Mouse (Mus musculus) adrenal gland (tissue): ENCODE results near the gene Parp14.

Experiments
- intact Hi-C: fragments of 180-260 bp; cut with DNase I; formaldehyde crosslinking; loops from one replicate; pipeline ENCODE4 v1.15.1; 2025

The Parp14 gene

GRCm38 (mm10) chr16:35871898-35872297, 554 bp upstream of the Parp14 start:
- intact Hi-C loops: loop anchor here (5.0 kb wide), 1 partner anchor 40 kb away; no protein-coding TSS in a partner anchor

- intact Hi-C loops: loop anchor here (5.0 kb wide), 1 partner anchor 42 kb away; no protein-coding TSS in a partner anchor
These were observed 730 bp downstream of the Parp14 start for GRCm38 (mm10) chr16:35870581-35871047.

DNA sequence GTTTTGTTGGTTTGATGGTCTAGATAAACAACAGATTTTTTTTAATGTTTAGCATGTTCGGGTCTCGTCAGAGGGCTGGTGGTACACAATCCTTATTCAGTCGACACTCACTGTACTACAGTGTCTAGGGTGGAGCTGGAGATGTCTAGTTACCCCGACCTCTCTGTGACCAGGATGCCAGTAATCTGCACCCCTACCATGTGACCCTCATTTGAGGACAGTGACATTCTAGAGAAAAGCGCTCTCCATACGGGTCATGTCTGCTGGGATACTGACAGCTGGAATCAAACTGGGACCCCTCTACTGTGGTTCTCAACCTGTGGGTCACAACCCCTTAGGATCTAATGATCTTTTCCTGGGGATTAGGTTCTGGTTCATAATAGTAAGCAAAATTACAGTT, 1.7 kb downstream of the Parp14 start:
- intact Hi-C loops: loop anchor here (5.0 kb wide), 1 partner anchor 43 kb away; no protein-coding TSS in a partner anchor

GRCm38 (mm10) chr16:35869126-35869525, 2.2 kb downstream of the Parp14 start:
- intact Hi-C loops: no loop called here

DNA sequence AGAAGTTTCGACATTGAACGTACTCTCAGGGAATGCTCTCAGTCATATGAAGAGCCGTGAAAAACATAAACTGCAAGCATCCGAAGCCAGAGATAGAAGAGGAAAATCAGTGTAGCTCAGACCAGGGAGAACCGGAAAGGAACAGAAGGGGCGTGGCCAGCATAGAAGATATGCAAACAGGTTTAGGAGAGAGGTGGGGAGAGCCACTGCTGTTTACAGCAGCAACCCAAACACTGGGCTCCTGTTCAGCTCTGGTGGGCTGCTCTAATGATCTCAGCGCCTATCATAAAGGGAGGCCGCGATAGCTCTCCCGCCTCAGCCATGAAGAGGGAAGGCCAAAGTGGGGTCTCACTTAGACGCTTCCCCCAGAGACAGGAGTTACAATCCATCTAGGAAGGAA, 3.6 kb downstream of the Parp14 start:
- intact Hi-C loops: no loop called here

- intact Hi-C loops: no loop called here
These were observed 9.3 kb downstream of the Parp14 start for GRCm38 (mm10) chr16:35862057-35862456.

DNA sequence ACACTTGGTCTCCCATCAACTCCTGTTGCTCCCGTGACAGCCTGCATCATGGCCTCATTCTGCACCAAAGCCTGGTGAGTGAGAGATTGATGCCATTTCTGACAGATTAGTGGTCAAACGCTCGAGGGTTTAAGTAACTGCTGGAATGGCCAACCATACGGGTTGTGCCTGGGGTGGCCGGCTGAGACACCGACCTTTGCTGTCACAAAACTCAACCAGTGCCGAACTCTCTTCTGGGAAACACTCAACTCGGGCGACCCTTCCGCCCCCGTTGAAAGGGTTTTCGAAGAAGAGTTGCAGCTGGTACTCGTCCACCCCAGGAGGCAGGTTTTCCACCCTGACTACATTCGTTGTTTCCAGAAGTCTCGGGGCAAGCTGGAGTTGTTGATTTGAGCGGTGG, 11.1 kb downstream of the Parp14 start:
- intact Hi-C loops: no loop called here

- intact Hi-C loops: no loop called here
These were observed 14.6 kb downstream of the Parp14 start for GRCm38 (mm10) chr16:35856766-35857165.

- intact Hi-C loops: no loop called here
These were observed 15.5 kb downstream of the Parp14 start for GRCm38 (mm10) chr16:35855846-35856245.

DNA sequence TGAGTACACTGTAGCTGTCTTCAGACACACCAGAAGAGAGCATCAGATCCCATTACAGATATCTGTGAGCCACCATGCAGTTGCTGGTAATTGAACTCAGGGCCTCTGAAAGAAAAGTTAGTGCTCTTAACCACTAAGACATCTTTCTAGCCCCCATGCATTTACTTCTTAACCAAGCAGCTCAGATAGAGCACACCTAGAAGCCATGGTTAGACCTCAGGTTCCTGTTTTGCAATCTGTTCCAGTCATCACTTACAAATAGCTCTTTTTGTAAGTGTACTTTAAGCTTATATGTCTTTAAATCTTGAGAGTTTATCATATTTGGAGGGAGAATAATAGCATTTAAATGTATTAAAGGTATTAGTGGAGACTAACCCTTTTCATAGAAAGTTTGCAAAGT, 24.2 kb downstream of the Parp14 start:
- intact Hi-C loops: no loop called here

DNA sequence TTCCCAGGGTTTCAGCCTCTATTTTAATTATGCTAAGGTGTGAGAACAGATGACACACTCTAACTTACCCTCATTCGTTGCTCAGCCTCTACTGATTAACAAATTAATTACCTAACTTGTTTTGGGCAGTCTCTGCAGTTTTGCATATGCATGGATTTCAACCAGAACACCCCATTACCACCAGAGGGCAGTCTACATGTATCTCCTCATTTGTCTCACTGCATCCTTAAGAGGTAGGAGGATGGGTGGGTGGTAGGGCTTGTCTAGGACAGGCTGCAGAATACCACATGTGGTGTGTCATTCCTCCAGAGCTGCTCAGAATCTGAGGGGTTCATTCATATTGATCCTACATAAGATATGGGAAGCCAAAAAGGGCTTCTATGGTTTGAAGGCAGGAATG, 31.7 kb downstream of the Parp14 start:
- intact Hi-C loops: no loop called here

- intact Hi-C loops: no loop called here
These were observed 36.7 kb downstream of the Parp14 start for GRCm38 (mm10) chr16:35834653-35835052.

- intact Hi-C loops: no loop called here
These were observed 38.4 kb downstream of the Parp14 start for GRCm38 (mm10) chr16:35832926-35833325.

GRCm38 (mm10) chr16:35829999-35830398, 41.3 kb downstream of the Parp14 start:
- intact Hi-C loops: no loop called here

- intact Hi-C loops: loop anchor here (1.0 to 10.0 kb wide), 3 partner anchors 83 to 503 kb away; partner anchors contain the start of gene Sema5b
These were observed 53.9 kb downstream of the Parp14 start for GRCm38 (mm10) chr16:35817255-35818089.

DNA sequence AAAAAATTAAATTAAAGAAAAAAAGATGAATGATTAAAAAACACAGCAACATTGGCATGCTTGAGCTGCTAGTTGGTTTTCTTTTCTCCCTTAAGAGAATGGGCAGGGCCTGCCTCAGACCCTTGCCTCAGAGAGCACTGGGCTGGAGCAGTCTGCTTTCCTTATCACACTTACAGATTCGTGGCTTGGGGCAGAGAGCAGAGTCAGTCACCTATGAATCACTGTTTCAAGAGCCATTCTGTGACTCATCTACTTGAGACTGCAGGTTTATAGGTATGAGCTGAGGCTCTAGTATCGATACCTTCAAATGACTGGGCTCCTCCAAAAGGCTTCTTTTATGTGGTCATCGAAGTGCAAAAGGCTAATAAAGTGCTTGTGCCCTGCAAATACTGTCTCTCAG, 58.2 kb downstream of the Parp14 start:
- intact Hi-C loops: loop anchor here (10.0 kb wide), 1 partner anchor 498 kb away; no protein-coding TSS in a partner anchor

GRCm38 (mm10) chr16:35808838-35809237, 62.5 kb downstream of the Parp14 start:
- intact Hi-C loops: no loop called here

GRCm38 (mm10) chr16:35807663-35807992, 63.7 kb downstream of the Parp14 start:
- intact Hi-C loops: no loop called here

DNA sequence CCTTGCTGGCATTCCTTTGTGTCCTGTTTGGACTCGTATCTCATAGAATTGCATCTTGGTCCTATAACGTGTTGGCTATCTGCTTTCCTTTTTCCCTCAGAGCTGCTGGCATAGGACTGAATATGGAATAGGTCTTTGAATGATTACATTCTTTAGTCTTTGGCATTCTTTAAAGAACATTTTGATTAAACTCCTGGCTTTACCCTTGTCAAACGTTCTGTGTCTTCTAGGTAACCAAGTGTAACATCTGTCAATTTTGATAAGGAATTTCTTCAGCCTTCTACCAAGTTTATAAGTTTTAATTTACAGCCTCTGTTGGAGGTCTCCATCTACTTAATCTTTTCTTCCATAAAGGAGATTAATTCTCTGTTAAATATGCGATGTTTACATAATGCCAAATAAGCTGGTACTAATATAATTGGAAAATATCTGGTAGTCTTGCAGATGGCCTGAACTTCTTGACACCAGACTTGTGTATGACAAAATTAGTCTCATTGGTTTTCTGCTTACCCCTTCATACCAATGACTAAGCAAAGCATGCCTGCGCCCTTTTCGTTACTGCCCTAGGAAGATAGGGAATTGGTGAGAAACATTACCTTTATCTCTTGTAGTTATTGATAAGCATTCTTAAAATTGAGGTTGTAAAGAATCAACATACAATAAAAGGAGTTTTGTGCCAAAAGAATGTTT, 64.2 kb downstream of the Parp14 start:
- intact Hi-C loops: no loop called here

DNA sequence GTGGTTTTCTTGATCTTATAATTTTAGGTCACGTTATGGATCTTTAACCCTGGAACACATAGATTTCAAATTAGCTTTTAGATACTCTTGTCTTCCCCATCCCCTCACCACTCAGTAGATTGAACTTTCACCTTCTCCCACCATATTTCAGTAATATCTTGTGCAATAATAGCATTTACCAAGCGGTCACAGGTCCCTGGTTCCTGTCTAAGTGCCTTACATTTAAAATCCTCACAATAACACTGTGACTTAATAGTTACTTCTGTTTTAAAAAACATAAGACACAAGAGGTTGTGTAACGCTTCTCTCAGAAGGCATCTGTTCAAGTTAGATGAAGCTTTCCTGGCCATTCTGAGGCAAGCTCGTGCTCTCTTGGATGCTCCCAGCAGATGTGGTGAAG, 67.6 kb downstream of the Parp14 start:
- intact Hi-C loops: no loop called here

GRCm38 (mm10) chr16:35802163-35802562, 69.2 kb downstream of the Parp14 start:
- intact Hi-C loops: no loop called here

DNA sequence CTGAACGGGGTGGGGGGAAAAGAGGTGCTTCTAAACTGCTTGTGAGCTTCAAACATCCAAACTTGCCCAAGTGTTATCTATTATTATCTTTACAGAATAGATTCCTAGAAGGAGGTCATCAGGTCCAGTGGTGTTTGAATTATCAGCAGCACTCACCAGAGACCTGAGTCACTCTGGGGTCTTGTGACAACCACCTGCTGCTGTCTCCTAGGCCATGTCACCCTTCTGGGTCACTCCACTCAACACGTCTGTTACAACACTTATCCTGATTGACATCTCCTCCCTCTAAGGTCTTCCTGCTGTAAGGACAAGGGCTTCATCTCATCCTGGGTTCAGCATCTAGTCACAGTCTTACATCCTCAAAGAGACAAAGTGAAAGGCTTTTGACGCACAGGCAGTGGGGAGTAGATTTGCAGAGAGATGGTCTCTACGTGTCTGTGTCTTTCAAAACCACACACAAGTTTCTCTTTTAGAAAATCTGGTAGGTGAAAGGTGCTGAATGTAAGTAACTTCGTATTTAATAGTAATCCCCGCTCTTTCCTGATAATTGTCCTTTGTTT, 79.3 kb downstream of the Parp14 start:
- intact Hi-C loops: no loop called here
